Mouse (Mus musculus) activated CD4-positive, CD25-positive, alpha-beta regulatory T cell, adult 4 months (primary cell): ENCODE results near the gene Fam98b. TPM values are rescaled to one million over a fixed set of nuclear protein-coding genes. Genes with fewer than 3 reads are reported as not detected.

Experiments used
- ATAC-seq: one replicate; pipeline ENCODE4 v1.8.0; 2017
- polyA plus RNA-seq, 2 experiments: library from polyadenylated mRNA; unstranded; fragments of 100-300 nt; shearing (Covaris generic); gene quantifications; one replicate each; pipeline ENCODE4 v1.2.1; 2017

Fam98b gene
- polyA plus RNA-seq: 1 to 10 TPM; 7.8 to 9.5 TPM

- ATAC-seq: peak; percentile 98
Observed at GRCm38 (mm10) chr2:117249255-117250000, at the start of gene Fam98b. Fam98b (plus strand) TSS chr2:117249739.

GRCm38 (mm10) chr2:117200869-117201338 is 48.6 kb upstream of the Fam98b start:
- no peak for ATAC-seq

GRCm38 (mm10) chr2:117203350-117203749 is 46.2 kb upstream of the Fam98b start:
- no peak for ATAC-seq

- no peak for ATAC-seq
Observed at GRCm38 (mm10) chr2:117204534-117204933, 45.0 kb upstream of the Fam98b start.

GRCm38 (mm10) chr2:117205066-117205465 is 44.5 kb upstream of the Fam98b start:
- ATAC-seq: no peak

- ATAC-seq: no peak
Observed at GRCm38 (mm10) chr2:117210416-117211085, 39.0 kb upstream of the Fam98b start.

GRCm38 (mm10) chr2:117216152-117216551 is 33.4 kb upstream of the Fam98b start:
- no peak for ATAC-seq

GRCm38 (mm10) chr2:117217695-117218216 is 31.8 kb upstream of the Fam98b start:
- ATAC-seq: no peak

- ATAC-seq: no peak
Observed at GRCm38 (mm10) chr2:117219536-117219935, 30.0 kb upstream of the Fam98b start.

- no peak for ATAC-seq
Observed at GRCm38 (mm10) chr2:117222651-117223050, 26.9 kb upstream of the Fam98b start.

GRCm38 (mm10) chr2:117228601-117229125 is 20.9 kb upstream of the Fam98b start:
- no peak for ATAC-seq

- ATAC-seq: no peak
Observed at GRCm38 (mm10) chr2:117230261-117230660, 19.3 kb upstream of the Fam98b start.

- peak; percentile 52 for ATAC-seq
Observed at GRCm38 (mm10) chr2:117231257-117231656, 18.3 kb upstream of the Fam98b start.

GRCm38 (mm10) chr2:117241953-117242352 is 7.6 kb upstream of the Fam98b start:
- no peak for ATAC-seq

GRCm38 (mm10) chr2:117250001-117250510 is 517 bp downstream of the Fam98b start:
- peak; percentile 9 for ATAC-seq

GRCm38 (mm10) chr2:117255415-117255814 is 5.9 kb downstream of the Fam98b start:
- no peak for ATAC-seq

- ATAC-seq: no peak
Observed at GRCm38 (mm10) chr2:117257617-117258016, 8.1 kb downstream of the Fam98b start.

GRCm38 (mm10) chr2:117262184-117262583 is 12.6 kb downstream of the Fam98b start:
- ATAC-seq: no peak

GRCm38 (mm10) chr2:117263786-117264408 is 14.4 kb downstream of the Fam98b start:
- peak; percentile 93 for ATAC-seq

- no peak for ATAC-seq
Observed at GRCm38 (mm10) chr2:117288291-117288690, 38.8 kb downstream of the Fam98b start.

GRCm38 (mm10) chr2:117299596-117300448 is 50.3 kb downstream of the Fam98b start:
- ATAC-seq: no peak
